In the genomic region with DNA sequence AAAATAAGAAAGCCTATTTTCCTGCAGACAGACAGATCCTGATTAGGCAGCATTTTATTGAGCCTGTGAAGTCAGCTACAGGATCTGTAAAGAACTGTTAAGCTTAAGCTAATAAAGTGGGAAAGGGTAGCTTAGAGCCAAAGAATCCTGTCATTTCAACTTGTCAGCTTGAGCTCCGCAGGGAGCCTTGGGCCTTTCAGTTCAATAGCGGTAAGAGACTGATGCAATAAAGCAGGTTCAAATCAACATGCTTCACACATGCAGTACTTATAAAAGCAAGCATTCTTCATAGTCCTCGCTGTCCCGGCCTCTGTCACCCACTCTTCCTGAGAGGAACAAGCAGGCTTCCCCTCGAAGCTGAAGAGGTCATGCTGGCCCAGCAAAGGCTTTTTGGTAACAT, we compare ENCODE assay signal across 18 mouse cellular contexts.
DNase-seq lines count a peak whose midpoint lies in the region; ATAC-seq and TF ChIP-seq lines count a peak whose summit lies in the region.
"Had no signal": no experiment of that assay in that cellular context is flagged by ENCODE, and none has a peak within 500 bp of the region (broad histone marks: within the 10 kb centered on the region; RNA-seq: fewer than 3 reads in every experiment).

No protein-coding gene starts in this region.

- 30% methylated on average over 5 of the region's 5 CpGs for WGBS in lung, postnatal 0 days
- WGBS in hindbrain, embryonic 12.5 days = 28% methylated on average over 5 of the region's 5 CpGs

- H3K27me3 ChIP-seq in lung, postnatal 0 days (replicated peaks; ENCODE audit: insufficient read depth, low read length) = no peaks in the 10 kb centered on the region
- no peaks in the 10 kb centered on the region for H3K27me3 ChIP-seq in hindbrain, embryonic 12.5 days
- H3K27me3 ChIP-seq: Patski had no signal

- no peak for TF ChIP-seq CTCF in lung, postnatal 0 days (IDR thresholded peaks at IDR 0.05)

- TF ChIP-seq EP300 in lung, postnatal 0 days (IDR thresholded peaks at IDR 0.05) = no peak

- H3K9ac ChIP-seq in lung, postnatal 0 days (replicated peaks; ENCODE audit: low read depth) = no peak overlapping the region
- no peak overlapping the region for H3K9ac ChIP-seq in hindbrain, embryonic 12.5 days
- H3K9ac ChIP-seq: liver, postnatal 0 days had no signal

- peaks cover 14% of the 10 kb centered on the region; the same call in 1 of the 2 replicates for H3K4me1 ChIP-seq in lung, postnatal 0 days (ENCODE audit: insufficient read depth, low read depth, low read length)
- H3K4me1 ChIP-seq in hindbrain, embryonic 12.5 days = peaks cover 11% of the 10 kb centered on the region; the same call in 1 of the 2 replicates

- no peak overlapping the region for H3K4me2 ChIP-seq in lung, postnatal 0 days (replicated peaks; ENCODE audit: low read depth, low read length)
- no peak overlapping the region for H3K4me2 ChIP-seq in hindbrain, embryonic 12.5 days (replicated peaks)
- H3K4me2 ChIP-seq: heart, embryonic 11.5 days had no signal

- no peak overlapping the region for H3K27ac ChIP-seq in lung, postnatal 0 days (ENCODE audit: low read length)
- H3K27ac ChIP-seq in hindbrain, embryonic 12.5 days = peak overlapping the region; percentile 12; the same call in 1 of the 2 replicates
- H3K27ac ChIP-seq: left cerebral cortex, adult 2 months had no signal

- no peaks in the 10 kb centered on the region for H3K36me3 ChIP-seq in lung, postnatal 0 days (ENCODE audit: insufficient read depth, low read length)
- no peaks in the 10 kb centered on the region for H3K36me3 ChIP-seq in hindbrain, embryonic 12.5 days

- DNase-seq in embryo, embryonic 11 days = peak; percentile 47
- DNase-seq in embryo, embryonic 9.5 days (ENCODE audit: extremely low spot score) = no peak
- peak; percentile 27 for DNase-seq in lung, postnatal 0 days (ENCODE audit: low spot score)
- no peak for DNase-seq in lung, postnatal 36 days
- peak; percentile 33 for DNase-seq in retina, embryonic 14.5 days (ENCODE audit: low spot score)
- DNase-seq in urinary bladder, postnatal 14 days (ENCODE audit: low spot score) = no peak
- no peak for DNase-seq in frontal cortex, adult 2 months (ENCODE audit: extremely low spot score in 1 of 2, low spot score in 1 of 2)
- DNase-seq: gastrocnemius, postnatal 25 days; heart, postnatal 4 days; kidney, adult 9 months; liver, postnatal 0 days; lung, postnatal 4 days; right cerebral cortex, postnatal 14 days; thymus, postnatal 4 days had no signal

- no peaks in the 10 kb centered on the region for H3K9me3 ChIP-seq in lung, postnatal 0 days (ENCODE audit: low read length)
- H3K9me3 ChIP-seq in hindbrain, embryonic 12.5 days (replicated peaks) = no peaks in the 10 kb centered on the region

- H3K4me3 ChIP-seq in lung, postnatal 0 days (ENCODE audit: low read depth, low read length) = no peak overlapping the region
- no peak overlapping the region for H3K4me3 ChIP-seq in hindbrain, embryonic 12.5 days
- H3K4me3 ChIP-seq: left cerebral cortex, adult 2 months had no signal

- peak; percentile 37; the same call in 1 of the 2 replicates for ATAC-seq in lung, postnatal 0 days
- ATAC-seq in hindbrain, embryonic 12.5 days (ENCODE audit: low FRiP score) = peak; percentile 38; the same call in 1 of the 2 replicates
- ATAC-seq: liver, postnatal 0 days; Patski had no signal

Comparison
In these comparisons a context has a peak if more than half of its experiments do, and no peak if none do; other contexts are left out.
1. DNase-seq: peak in embryo, embryonic 11 days (single experiment), lung, postnatal 0 days (single experiment) and retina, embryonic 14.5 days (single experiment); none in embryo, embryonic 9.5 days (single experiment), lung, postnatal 36 days (single experiment), urinary bladder, postnatal 14 days (single experiment) and frontal cortex, adult 2 months (0 of 2).